Mouse (Mus musculus) CD4-positive, CD25-positive, alpha-beta regulatory T cell, adult 4 months (primary cell): ENCODE measurements at regions not wholly inside any gene's neighbourhood (a gene's known extent, or its start where the extent isn't known, plus 50 kb on each side); places are given as distances from the start of the nearest gene placed in this dataset.
"Not testable (repeated sequence)": the region's sequence is repeated elsewhere in the genome, so short reads cannot be mapped to it uniquely, and the experiment has no call there.

Experiments used
- ATAC-seq: one replicate; pipeline ENCODE4 v1.8.0; 2017

GRCm38 (mm10) chr12:90664436-90664835 lies 73.8 kb downstream of the Dio2 start:
- ATAC-seq = no peak

DNA sequence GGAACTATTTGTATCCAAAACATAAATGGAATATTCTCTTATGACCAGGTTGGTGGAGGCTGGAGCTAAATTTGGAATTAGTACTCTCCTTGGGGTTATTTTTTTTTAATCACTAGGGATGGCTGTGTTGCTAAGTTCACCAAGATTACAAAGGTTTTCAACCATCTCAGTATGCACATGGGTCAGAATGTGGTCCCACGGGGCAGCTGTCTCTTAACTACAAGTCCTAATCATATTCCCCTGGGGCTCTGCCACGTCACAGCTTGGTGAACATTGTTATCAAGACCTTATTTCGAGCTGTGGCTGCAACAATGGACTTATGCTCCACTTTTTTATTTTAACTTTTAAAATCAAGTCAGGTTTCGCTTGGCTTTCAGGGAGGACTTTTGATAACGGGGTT lies 92.8 kb downstream of the Dio2 start:
- no peak for ATAC-seq

- ATAC-seq = no peak
These were observed 94.3 kb downstream of the Dio2 start for GRCm38 (mm10) chr12:90643891-90644290.

- ATAC-seq = no peak
These were observed 113.4 kb downstream of the Dio2 start for GRCm38 (mm10) chr12:90624856-90625255.

- ATAC-seq = no peak
These were observed 114.8 kb downstream of the Dio2 start for GRCm38 (mm10) chr12:90623426-90623825.

- ATAC-seq = no peak
These were observed 129.4 kb downstream of the Dio2 start for GRCm38 (mm10) chr12:90608810-90609209.

- no peak for ATAC-seq
These were observed 130.3 kb downstream of the Dio2 start for GRCm38 (mm10) chr12:90607894-90608293.

DNA sequence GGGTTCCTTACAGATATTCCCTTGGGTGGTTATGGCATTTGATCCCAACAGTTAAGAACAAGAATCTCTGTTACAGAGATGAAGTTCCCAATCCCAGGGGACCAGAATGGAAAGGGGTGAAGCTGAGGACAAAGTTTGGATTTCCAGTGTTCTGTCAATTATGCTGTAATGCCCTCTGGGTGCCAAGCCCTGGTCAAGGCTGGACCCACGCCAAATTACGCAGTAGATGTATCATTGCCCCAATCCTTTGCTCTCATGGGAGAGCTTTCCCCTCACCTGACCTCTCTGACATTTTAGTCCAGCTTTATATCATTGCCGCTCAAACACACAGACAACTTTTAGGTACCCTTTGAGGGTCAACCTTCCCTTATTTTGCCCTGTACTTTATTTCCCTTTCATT lies 158.2 kb downstream of the Dio2 start:
- no peak for ATAC-seq

GRCm38 (mm10) chr12:90576103-90576502 lies 162.1 kb downstream of the Dio2 start:
- ATAC-seq = peak; percentile 75

GRCm38 (mm10) chr12:90571907-90572306 lies 166.3 kb downstream of the Dio2 start:
- ATAC-seq = no peak

GRCm38 (mm10) chr12:90571506-90571905 lies 166.7 kb downstream of the Dio2 start:
- no peak for ATAC-seq

DNA sequence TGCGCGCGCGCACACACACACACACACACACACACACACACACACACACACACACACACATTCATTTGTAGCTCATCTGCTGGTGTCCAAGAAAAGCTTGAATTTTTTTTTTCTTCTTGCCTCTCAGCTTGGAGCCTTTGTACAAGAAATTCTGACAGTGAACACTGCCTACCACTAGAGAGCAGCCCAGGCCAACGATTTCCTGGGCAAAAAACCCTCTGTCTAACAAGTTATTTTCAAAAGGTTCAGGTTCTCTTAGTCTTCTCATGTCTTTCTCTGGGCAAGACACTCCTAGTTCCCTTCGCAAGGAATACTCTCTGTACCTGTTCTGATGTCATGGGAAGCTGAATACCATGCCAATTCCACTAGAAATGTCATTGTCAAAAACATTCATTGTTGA lies 171.9 kb downstream of the Dio2 start:
- peak; percentile 39 for ATAC-seq

DNA sequence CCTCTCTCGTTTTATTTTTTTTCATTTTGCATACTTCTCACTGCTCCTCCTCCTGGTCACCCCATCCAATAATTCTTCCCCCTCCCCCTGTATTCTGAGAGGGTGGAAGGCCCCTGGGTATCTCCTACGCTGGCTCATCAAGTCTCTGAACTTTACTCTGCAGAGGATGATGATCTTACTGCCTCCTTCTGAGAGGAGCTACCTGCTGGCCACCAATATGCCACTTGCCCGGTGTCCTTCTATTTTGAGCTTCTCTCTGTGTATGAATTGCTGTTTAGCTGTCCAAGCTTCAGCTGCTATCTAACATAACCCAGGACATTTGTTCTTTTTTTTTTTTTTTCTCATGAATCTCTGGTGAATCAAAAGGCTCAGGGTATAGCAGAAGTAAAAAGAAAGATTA lies 173.2 kb downstream of the Dio2 start:
- ATAC-seq = no peak

DNA sequence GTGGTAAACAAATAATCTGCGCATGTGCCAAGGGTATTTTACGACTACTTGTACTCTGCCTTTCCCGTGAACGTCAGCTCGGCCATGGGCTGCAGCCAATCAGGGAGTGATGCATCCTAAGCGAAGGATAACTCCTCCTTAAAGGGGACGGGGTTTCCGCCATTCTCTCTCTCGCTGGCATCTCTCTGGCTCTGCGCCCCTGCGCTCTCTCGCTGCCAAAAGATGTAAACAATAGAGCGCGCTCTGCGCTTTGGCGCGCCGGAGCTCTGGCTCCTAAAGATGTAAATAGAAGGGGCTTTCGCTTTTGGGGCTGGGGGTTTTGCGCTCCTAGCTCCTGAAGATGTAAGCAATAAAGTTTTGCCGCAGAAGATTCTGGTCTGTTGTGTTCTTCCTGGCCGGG lies 173.6 kb downstream of the Dio2 start:
- not testable (repeated sequence) for ATAC-seq

- ATAC-seq = no peak
These were observed 195.9 kb downstream of the Dio2 start for GRCm38 (mm10) chr12:90542361-90542760.
